Mouse (Mus musculus) liver, adult (tissue): ENCODE results near the gene Ssna1.

Experiments
- GATA4 ChIP-seq: IDR thresholded peaks from 2 replicates; pipeline ENCODE4 v1.6.1; 2014; ENCODE audit warnings: mild to moderate bottlenecking, low read length; ENCODE audit not compliant: insufficient replicate concordance

The Ssna1 gene

GRCm38 (mm10) chr2:25271827-25272511 is at the start of gene Ssna1, which contains the start of gene Anapc2:
TSS of gene Ssna1 (minus strand) at chr2:25272438.
TSS of gene Anapc2 (plus strand) at chr2:25272478.
- no peak for TF ChIP-seq GATA4

GRCm38 (mm10) chr2:25320084-25320483 is 47.8 kb upstream of the Ssna1 start:
- no peak for TF ChIP-seq GATA4

GRCm38 (mm10) chr2:25318971-25319773 is 46.9 kb upstream of the Ssna1 start, which contains the start of gene Grin1:
TSS of gene Grin1 (minus strand) at chr2:25319187.
- no peak for TF ChIP-seq GATA4

- no peak for TF ChIP-seq GATA4
These were observed 46.1 kb upstream of the Ssna1 start for GRCm38 (mm10) chr2:25318119-25318966.

GRCm38 (mm10) chr2:25311491-25311891 is 39.3 kb upstream of the Ssna1 start:
- TF ChIP-seq GATA4, result no peak

GRCm38 (mm10) chr2:25310969-25311368 is 38.7 kb upstream of the Ssna1 start:
- no peak for TF ChIP-seq GATA4

GRCm38 (mm10) chr2:25310180-25310579 is 37.9 kb upstream of the Ssna1 start:
- no peak for TF ChIP-seq GATA4

GRCm38 (mm10) chr2:25305587-25306359 is 33.5 kb upstream of the Ssna1 start:
- TF ChIP-seq GATA4, result no peak

- TF ChIP-seq GATA4, result no peak
These were observed 32.7 kb upstream of the Ssna1 start for GRCm38 (mm10) chr2:25304657-25305541.

- no peak for TF ChIP-seq GATA4
These were observed 31.9 kb upstream of the Ssna1 start for GRCm38 (mm10) chr2:25303931-25304656.

- TF ChIP-seq GATA4, result no peak
These were observed 31.2 kb upstream of the Ssna1 start for GRCm38 (mm10) chr2:25303452-25303851.

GRCm38 (mm10) chr2:25298046-25298445 is 25.8 kb upstream of the Ssna1 start:
- no peak for TF ChIP-seq GATA4

- TF ChIP-seq GATA4, result no peak
These were observed 24.9 kb upstream of the Ssna1 start for GRCm38 (mm10) chr2:25297093-25297492.

GRCm38 (mm10) chr2:25293706-25294105 is 21.5 kb upstream of the Ssna1 start:
- no peak for TF ChIP-seq GATA4
